Mouse (Mus musculus): Measurements from ENCODE around the gene Cadps. TPM values are rescaled to one million over a fixed set of nuclear protein-coding genes. Genes with fewer than 3 reads are reported as not detected.

Cadps gene
- polyA plus RNA-seq, 1 experiment from 2014 or later, result 5.0 TPM

GRCm38 (mm10) chr14:12821831-12822490 is 918 bp downstream of the Cadps start:
- Histone ChIP-seq H3K9ac (ENCODE audit: low read length) (peak overlapping the region; percentile 41), H3K4me2 (ENCODE audit: low read length) (peak overlapping the region; percentile 61), H3K4me1 (replicated peaks; ENCODE audit: control insufficient read depth, insufficient read depth, low read length) (no peaks in the 10 kb centered on the region), H3K27me3 (replicated peaks; ENCODE audit: control insufficient read depth, insufficient read depth, low read length) (peaks cover 12% of the 10 kb centered on the region), H3K4me3 (ENCODE audit: low read depth, low read length) (peak overlapping the region; percentile 42), H3K9me3 (ENCODE audit: control insufficient read depth, low read length) (no peaks in the 10 kb centered on the region), H3K27ac (ENCODE audit: low read depth) (peak overlapping the region; percentile 60; the same call in 1 of the 2 replicates), H3K36me3 (ENCODE audit: control insufficient read depth, insufficient read depth, low read length) (no peaks in the 10 kb centered on the region)
- DNase-seq (ENCODE audit: low spot score) (peak; percentile 73), ATAC-seq (replicated peaks; ENCODE audit: low FRiP score, low TSS enrichment, low read depth) (peak; percentile 79)
- WGBS, result under 1% methylated on average over 55 of the region's 58 CpGs

- 0 out of 2 replicates have a peak overlapping the region, but pooled peaks have one; percentile 41 for H3K9ac ChIP-seq (ENCODE audit: low read length)
- no peaks in the 10 kb centered on the region for H3K36me3 ChIP-seq (ENCODE audit: control insufficient read depth, insufficient read depth, low read length)
- no peaks in the 10 kb centered on the region for H3K9me3 ChIP-seq (ENCODE audit: control insufficient read depth, low read length)
- no peaks in the 10 kb centered on the region for H3K4me1 ChIP-seq (replicated peaks; ENCODE audit: control insufficient read depth, insufficient read depth, low read length)
- peak overlapping the region; percentile 42 for H3K4me3 ChIP-seq (ENCODE audit: low read depth, low read length)
- peaks cover 12% of the 10 kb centered on the region for H3K27me3 ChIP-seq (replicated peaks; ENCODE audit: control insufficient read depth, insufficient read depth, low read length)
- DNase-seq (ENCODE audit: low spot score), result no peak
- 1% methylated on average over 13 of the region's 13 CpGs for WGBS
- peak overlapping the region; percentile 61 for H3K4me2 ChIP-seq (ENCODE audit: low read length)
- no peak for ATAC-seq (replicated peaks; ENCODE audit: low FRiP score, low TSS enrichment, low read depth)
- peak overlapping the region; percentile 60; the same call in 1 of the 2 replicates for H3K27ac ChIP-seq (ENCODE audit: low read depth)
Measured at GRCm38 (mm10) chr14:12821156-12821813, 1.6 kb downstream of the Cadps start.

- DNase-seq (ENCODE audit: low spot score), result no peak
- no peak overlapping the region for H3K27ac ChIP-seq (ENCODE audit: low read depth)
- H3K9me3 ChIP-seq (ENCODE audit: control insufficient read depth, low read length), result no peaks in the 10 kb centered on the region
- ATAC-seq (replicated peaks; ENCODE audit: low FRiP score, low TSS enrichment, low read depth), result no peak
- WGBS, result 88% methylated on average over 1 of the region's 1 CpGs
- no peak overlapping the region for H3K4me3 ChIP-seq (ENCODE audit: low read depth, low read length)
- H3K4me2 ChIP-seq (ENCODE audit: low read length), result no peak overlapping the region
- no peaks in the 10 kb centered on the region for H3K36me3 ChIP-seq (ENCODE audit: control insufficient read depth, insufficient read depth, low read length)
- peaks cover 12% of the 10 kb centered on the region for H3K27me3 ChIP-seq (replicated peaks; ENCODE audit: control insufficient read depth, insufficient read depth, low read length)
- H3K4me1 ChIP-seq (replicated peaks; ENCODE audit: control insufficient read depth, insufficient read depth, low read length), result no peaks in the 10 kb centered on the region
- no peak overlapping the region for H3K9ac ChIP-seq (ENCODE audit: low read length)
Measured at GRCm38 (mm10) chr14:12820149-12820548, 2.7 kb downstream of the Cadps start.

- WGBS, result 78% methylated on average over 1 of the region's 1 CpGs
- H3K4me3 ChIP-seq (ENCODE audit: low read depth, low read length), result no peak overlapping the region
- no peaks in the 10 kb centered on the region for H3K4me1 ChIP-seq (replicated peaks; ENCODE audit: control insufficient read depth, insufficient read depth, low read length)
- peaks cover 10% of the 10 kb centered on the region for H3K27me3 ChIP-seq (replicated peaks; ENCODE audit: control insufficient read depth, insufficient read depth, low read length)
- no peak overlapping the region for H3K9ac ChIP-seq (ENCODE audit: low read length)
- ATAC-seq (replicated peaks; ENCODE audit: low FRiP score, low TSS enrichment, low read depth), result no peak
- no peak overlapping the region for H3K4me2 ChIP-seq (ENCODE audit: low read length)
- no peaks in the 10 kb centered on the region for H3K36me3 ChIP-seq (ENCODE audit: control insufficient read depth, insufficient read depth, low read length)
- H3K9me3 ChIP-seq (ENCODE audit: control insufficient read depth, low read length), result no peaks in the 10 kb centered on the region
- DNase-seq (ENCODE audit: low spot score), result no peak
- H3K27ac ChIP-seq (ENCODE audit: low read depth), result no peak overlapping the region
Measured at GRCm38 (mm10) chr14:12818442-12818841, 4.4 kb downstream of the Cadps start.

GRCm38 (mm10) chr14:12812072-12812471 is 10.8 kb downstream of the Cadps start:
- Histone ChIP-seq H3K9me3 (ENCODE audit: control insufficient read depth, low read length) (no peaks in the 10 kb centered on the region), H3K4me1 (replicated peaks; ENCODE audit: control insufficient read depth, insufficient read depth, low read length) (no peaks in the 10 kb centered on the region), H3K27me3 (replicated peaks; ENCODE audit: control insufficient read depth, insufficient read depth, low read length) (no peaks in the 10 kb centered on the region), H3K9ac (ENCODE audit: low read length) (no peak overlapping the region), H3K4me2 (ENCODE audit: low read length) (no peak overlapping the region), H3K36me3 (ENCODE audit: control insufficient read depth, insufficient read depth, low read length) (no peaks in the 10 kb centered on the region), H3K4me3 (ENCODE audit: low read depth, low read length) (no peak overlapping the region), H3K27ac (ENCODE audit: low read depth) (no peak overlapping the region)
- ATAC-seq (replicated peaks; ENCODE audit: low FRiP score, low TSS enrichment, low read depth), result no peak
- WGBS, result 84% methylated on average over 3 of the region's 3 CpGs
- DNase-seq (ENCODE audit: low spot score), result no peak

- WGBS, result 26% methylated on average over 1 of the region's 1 CpGs
- no peaks in the 10 kb centered on the region for H3K4me1 ChIP-seq (replicated peaks; ENCODE audit: control insufficient read depth, insufficient read depth, low read length)
- no peak overlapping the region for H3K4me3 ChIP-seq (ENCODE audit: low read depth, low read length)
- no peaks in the 10 kb centered on the region for H3K27me3 ChIP-seq (replicated peaks; ENCODE audit: control insufficient read depth, insufficient read depth, low read length)
- H3K9ac ChIP-seq (ENCODE audit: low read length), result no peak overlapping the region
- DNase-seq (ENCODE audit: low spot score) (no peak), ATAC-seq (replicated peaks; ENCODE audit: low FRiP score, low TSS enrichment, low read depth) (no peak)
- H3K4me2 ChIP-seq (ENCODE audit: low read length), result no peak overlapping the region
- no peaks in the 10 kb centered on the region for H3K36me3 ChIP-seq (ENCODE audit: control insufficient read depth, insufficient read depth, low read length)
- no peak overlapping the region for H3K27ac ChIP-seq (ENCODE audit: low read depth)
- no peaks in the 10 kb centered on the region for H3K9me3 ChIP-seq (ENCODE audit: control insufficient read depth, low read length)
Measured at GRCm38 (mm10) chr14:12802995-12803394, 19.9 kb downstream of the Cadps start.

- DNase-seq (ENCODE audit: low spot score) (no peak), ATAC-seq (replicated peaks; ENCODE audit: low FRiP score, low TSS enrichment, low read depth) (no peak)
- H3K9ac ChIP-seq (ENCODE audit: low read length), result no peak overlapping the region
- no peak overlapping the region for H3K27ac ChIP-seq (ENCODE audit: low read depth)
- H3K4me2 ChIP-seq (ENCODE audit: low read length), result no peak overlapping the region
- H3K9me3 ChIP-seq (ENCODE audit: control insufficient read depth, low read length), result no peaks in the 10 kb centered on the region
- H3K27me3 ChIP-seq (replicated peaks; ENCODE audit: control insufficient read depth, insufficient read depth, low read length), result no peaks in the 10 kb centered on the region
- no peaks in the 10 kb centered on the region for H3K4me1 ChIP-seq (replicated peaks; ENCODE audit: control insufficient read depth, insufficient read depth, low read length)
- H3K4me3 ChIP-seq (ENCODE audit: low read depth, low read length), result no peak overlapping the region
- H3K36me3 ChIP-seq (ENCODE audit: control insufficient read depth, insufficient read depth, low read length), result no peaks in the 10 kb centered on the region
- 70% methylated on average over 2 of the region's 2 CpGs for WGBS
Measured at GRCm38 (mm10) chr14:12801100-12801499, 21.8 kb downstream of the Cadps start.

- no peak overlapping the region for H3K27ac ChIP-seq (ENCODE audit: low read depth)
- no peak overlapping the region for H3K9ac ChIP-seq (ENCODE audit: low read length)
- H3K4me1 ChIP-seq (replicated peaks; ENCODE audit: control insufficient read depth, insufficient read depth, low read length), result no peaks in the 10 kb centered on the region
- H3K4me3 ChIP-seq (ENCODE audit: low read depth, low read length), result no peak overlapping the region
- no peaks in the 10 kb centered on the region for H3K9me3 ChIP-seq (ENCODE audit: control insufficient read depth, low read length)
- no peak overlapping the region for H3K4me2 ChIP-seq (ENCODE audit: low read length)
- no peaks in the 10 kb centered on the region for H3K27me3 ChIP-seq (replicated peaks; ENCODE audit: control insufficient read depth, insufficient read depth, low read length)
- H3K36me3 ChIP-seq (ENCODE audit: control insufficient read depth, insufficient read depth, low read length), result no peaks in the 10 kb centered on the region
- ATAC-seq (replicated peaks; ENCODE audit: low FRiP score, low TSS enrichment, low read depth) (no peak), DNase-seq (ENCODE audit: low spot score) (no peak)
Measured at GRCm38 (mm10) chr14:12798926-12799325, 24.0 kb downstream of the Cadps start.

- 52% methylated on average over 1 of the region's 1 CpGs for WGBS
- no peak overlapping the region for H3K9ac ChIP-seq (ENCODE audit: low read length)
- no peaks in the 10 kb centered on the region for H3K36me3 ChIP-seq (ENCODE audit: control insufficient read depth, insufficient read depth, low read length)
- H3K27me3 ChIP-seq (replicated peaks; ENCODE audit: control insufficient read depth, insufficient read depth, low read length), result no peaks in the 10 kb centered on the region
- DNase-seq (ENCODE audit: low spot score), result no peak
- no peak overlapping the region for H3K27ac ChIP-seq (ENCODE audit: low read depth)
- H3K9me3 ChIP-seq (ENCODE audit: control insufficient read depth, low read length), result no peaks in the 10 kb centered on the region
- no peaks in the 10 kb centered on the region for H3K4me1 ChIP-seq (replicated peaks; ENCODE audit: control insufficient read depth, insufficient read depth, low read length)
- no peak for ATAC-seq (replicated peaks; ENCODE audit: low FRiP score, low TSS enrichment, low read depth)
- no peak overlapping the region for H3K4me2 ChIP-seq (ENCODE audit: low read length)
- H3K4me3 ChIP-seq (ENCODE audit: low read depth, low read length), result no peak overlapping the region
Measured at GRCm38 (mm10) chr14:12784296-12784695, 38.6 kb downstream of the Cadps start.

Measured in intestine, embryonic 14.5 days (tissue).